Comparison of ENCODE assay signal across 12 mouse cellular contexts in the genomic region with DNA sequence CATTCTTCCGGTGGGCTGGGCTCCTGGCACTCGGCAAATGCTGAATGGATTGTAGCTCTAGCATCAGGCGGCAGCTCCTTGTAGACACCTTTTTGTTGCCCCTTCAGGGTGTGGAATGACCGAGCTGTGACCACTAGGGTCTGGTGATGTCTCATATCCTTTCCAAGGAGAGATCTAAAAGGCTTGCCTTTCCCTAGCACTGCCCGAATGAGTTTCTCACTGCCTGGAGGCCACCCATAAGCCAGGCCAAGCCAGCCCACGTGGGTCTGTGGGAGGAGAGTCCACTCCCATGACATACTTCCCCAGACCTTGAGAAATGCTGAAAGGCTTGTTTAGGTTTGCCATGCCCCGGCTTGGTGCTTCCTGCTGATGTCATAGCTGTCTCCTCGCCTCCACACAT. TPM values are rescaled to one million over a fixed set of nuclear protein-coding genes. Genes with fewer than 3 reads are reported as not detected.
DNase-seq lines count a peak whose midpoint lies in the region; ATAC-seq and TF ChIP-seq lines count a peak whose summit lies in the region.
"Had no signal": no experiment of that assay in that cellular context is flagged by ENCODE, and none has a peak within 500 bp of the region (broad histone marks: within the 10 kb centered on the region; RNA-seq: fewer than 3 reads in every experiment).

No protein-coding gene starts in this region.

- no peak overlapping the region for H3ac ChIP-seq in C2C12 (ENCODE audit: control insufficient read depth, insufficient read length, low read depth)

- H3K4me3 ChIP-seq in hindbrain, embryonic 12.5 days: no peak overlapping the region
- no peak overlapping the region for H3K4me3 ChIP-seq in hindbrain, embryonic 11.5 days (ENCODE audit: low read depth, low read length)
- no peak overlapping the region for H3K4me3 ChIP-seq in C2C12 (ENCODE audit: insufficient read depth, poor library complexity, severe bottlenecking)
- H3K4me3 ChIP-seq in midbrain, embryonic 12.5 days: no peak overlapping the region
- H3K4me3 ChIP-seq in heart, embryonic 10.5 days: no peak overlapping the region

- WGBS in hindbrain, embryonic 12.5 days: 85% methylated on average over 8 of the region's 8 CpGs
- WGBS in hindbrain, embryonic 11.5 days: 90% methylated on average over 8 of the region's 8 CpGs
- 89% methylated on average over 8 of the region's 8 CpGs for WGBS in midbrain, embryonic 12.5 days
- WGBS in heart, embryonic 10.5 days: 84% methylated on average over 8 of the region's 8 CpGs

- peaks cover 10% of the 10 kb centered on the region; the same call in 1 of the 2 replicates for H3K36me3 ChIP-seq in hindbrain, embryonic 12.5 days
- H3K36me3 ChIP-seq in hindbrain, embryonic 11.5 days (ENCODE audit: control insufficient read depth, insufficient read depth, low read length): no peaks in the 10 kb centered on the region
- peaks cover 8% of the 10 kb centered on the region for H3K36me3 ChIP-seq in C2C12 (ENCODE audit: control insufficient read depth, insufficient read depth)
- H3K36me3 ChIP-seq in midbrain, embryonic 12.5 days: peaks cover 16% of the 10 kb centered on the region
- peaks cover 19% of the 10 kb centered on the region; the same call in 1 of the 2 replicates for H3K36me3 ChIP-seq in heart, embryonic 10.5 days

- H3K27ac ChIP-seq in hindbrain, embryonic 12.5 days: no peak overlapping the region
- H3K27ac ChIP-seq in hindbrain, embryonic 11.5 days (ENCODE audit: low read depth, low read length): no peak overlapping the region
- H3K27ac ChIP-seq in midbrain, embryonic 12.5 days (replicated peaks): no peak overlapping the region
- H3K27ac ChIP-seq in heart, embryonic 10.5 days: no peak overlapping the region

- no peak for DNase-seq in hindbrain, embryonic 11.5 days (ENCODE audit: low spot score)
- DNase-seq in adrenal gland, postnatal 36 days: peak; percentile 84 to 89
- DNase-seq in gastrocnemius, adult 18-20 months (ENCODE audit: low spot score): no peak
- no peak for DNase-seq in heart, embryonic 10.5 days (ENCODE audit: low spot score)
- DNase-seq: right cerebral cortex, postnatal 4 days had no signal

- 0 out of 2 replicates have a peak overlapping the region, but pooled peaks have one; percentile 1 for H3K9ac ChIP-seq in hindbrain, embryonic 12.5 days
- H3K9ac ChIP-seq in hindbrain, embryonic 11.5 days (ENCODE audit: low read depth, low read length): no peak overlapping the region
- no peak overlapping the region for H3K9ac ChIP-seq in midbrain, embryonic 12.5 days (replicated peaks)

- ATAC-seq in hindbrain, embryonic 12.5 days (ENCODE audit: low FRiP score): no peak
- ATAC-seq in hindbrain, embryonic 11.5 days (ENCODE audit: low FRiP score): no peak
- no peak for ATAC-seq in midbrain, embryonic 12.5 days (ENCODE audit: low FRiP score, low read depth)
- no peak for ATAC-seq in CD4-positive, CD25-positive, alpha-beta regulatory T cell, adult 4 months

- peaks cover 8% of the 10 kb centered on the region for H3K79me3 ChIP-seq in C2C12 (ENCODE audit: low read depth)

- H3K4me2 ChIP-seq in hindbrain, embryonic 12.5 days (replicated peaks): peak overlapping the region; percentile 90
- H3K4me2 ChIP-seq in hindbrain, embryonic 11.5 days (replicated peaks; ENCODE audit: low read depth, low read length): no peak overlapping the region
- 0 out of 2 replicates have a peak overlapping the region, but pooled peaks have one; percentile 92 for H3K4me2 ChIP-seq in midbrain, embryonic 12.5 days (replicated peaks)

- no peaks in the 10 kb centered on the region for H3K9me3 ChIP-seq in hindbrain, embryonic 12.5 days (replicated peaks)
- no peaks in the 10 kb centered on the region for H3K9me3 ChIP-seq in hindbrain, embryonic 11.5 days (ENCODE audit: control insufficient read depth, low read length)
- H3K9me3 ChIP-seq in midbrain, embryonic 12.5 days: no peaks in the 10 kb centered on the region
- no peaks in the 10 kb centered on the region for H3K9me3 ChIP-seq in heart, embryonic 10.5 days

- peaks cover 27% of the 10 kb centered on the region for H3K79me2 ChIP-seq in C2C12 (ENCODE audit: control insufficient read depth, insufficient read depth)

- H3K4me1 ChIP-seq in hindbrain, embryonic 12.5 days: peaks cover 55% of the 10 kb centered on the region
- H3K4me1 ChIP-seq in hindbrain, embryonic 11.5 days (replicated peaks; ENCODE audit: control insufficient read depth, insufficient read depth, low read length): no peaks in the 10 kb centered on the region
- H3K4me1 ChIP-seq in midbrain, embryonic 12.5 days: peaks cover 36% of the 10 kb centered on the region
- H3K4me1 ChIP-seq in heart, embryonic 10.5 days: peaks cover 32% of the 10 kb centered on the region

- TF ChIP-seq CTCF in C2C12 (IDR thresholded peaks at IDR 0.05; ENCODE audit: control insufficient read depth, insufficient read depth, insufficient read length): no peak

- no peaks in the 10 kb centered on the region for H3K27me3 ChIP-seq in hindbrain, embryonic 12.5 days
- no peaks in the 10 kb centered on the region for H3K27me3 ChIP-seq in hindbrain, embryonic 11.5 days (ENCODE audit: control insufficient read depth, insufficient read depth, low read length)
- H3K27me3 ChIP-seq in C2C12 (ENCODE audit: control insufficient read depth, insufficient read depth, insufficient read length): no peaks in the 10 kb centered on the region
- H3K27me3 ChIP-seq in midbrain, embryonic 12.5 days: no peaks in the 10 kb centered on the region
- H3K27me3 ChIP-seq in heart, embryonic 10.5 days (ENCODE audit: insufficient read depth, poor library complexity, severe bottlenecking): no peaks in the 10 kb centered on the region

TF ChIP-seq in C2C12, 6 proteins besides CTCF, POLR2A, EP300 and RAD21:
- no peak for TF ChIP-seq MYOG (IDR thresholded peaks at IDR 0.05; ENCODE audit: control insufficient read depth, extremely low read depth, insufficient read length)
- TF ChIP-seq FOSL1 (IDR thresholded peaks at IDR 0.05; ENCODE audit: insufficient read depth, low read length, poor library complexity, severe bottlenecking): no peak
- peak; percentile 8 for TF ChIP-seq USF1 (IDR thresholded peaks at IDR 0.05; ENCODE audit: low read depth)
- no peak for TF ChIP-seq MYOD1 (IDR thresholded peaks at IDR 0.05; ENCODE audit: control insufficient read depth, insufficient read length, low read depth)
- TF ChIP-seq MAX (IDR thresholded peaks at IDR 0.05): no peak
- no peak for TF ChIP-seq CEBPB (IDR thresholded peaks at IDR 0.05; ENCODE audit: low read depth)

RNA-seq across cellular contexts. Expression of gene Dhcr7, which starts 9.3 kb away (rescaled TPM):
- polyA plus RNA-seq in hindbrain, embryonic 12.5 days (2016; fragmentation: Nextera tagmentation; extraction: Ambion mirVana): 64.3 and 64.4 TPM in 2 replicates
- 85.7 and 88.4 TPM in 2 replicates for polyA plus RNA-seq in hindbrain, embryonic 11.5 days (2014; fragmentation: Nextera tagmentation; extraction: Ambion mirVana)
- 27.8 TPM for polyA plus RNA-seq in C2C12 (2012; fragmentation: generic; extraction: Trizol)
- 1,000 to 10,000 TPM in 1 of 2 experiments, 100 to 1,000 TPM in 1; 948 to 1,085 TPM for total RNA-seq in adrenal gland, postnatal 36 days (2021)
- 61.5 and 71.2 TPM in 2 replicates for polyA plus RNA-seq in midbrain, embryonic 12.5 days (2016; fragmentation: Nextera tagmentation; extraction: Ambion mirVana)
- 10 to 100 TPM; 47.4 to 52.1 TPM for polyA plus RNA-seq in CD4-positive, CD25-positive, alpha-beta regulatory T cell, adult 4 months (2017; shearing (Covaris generic))
- 1 to 10 TPM; 3.7 to 4.0 TPM for total RNA-seq in gastrocnemius, adult 18-20 months (2021)
- 44.3 and 47.7 TPM in 2 replicates for polyA plus RNA-seq in heart, embryonic 10.5 days (2016; fragmentation: Nextera tagmentation; extraction: Ambion mirVana)

RNA-seq across cellular contexts. Expression of gene Nadsyn1, which starts 9.5 kb away (rescaled TPM):
- 9.0 and 9.1 TPM in 2 replicates for polyA plus RNA-seq in hindbrain, embryonic 12.5 days (2016; fragmentation: Nextera tagmentation; extraction: Ambion mirVana)
- polyA plus RNA-seq in hindbrain, embryonic 11.5 days (2014; fragmentation: Nextera tagmentation; extraction: Ambion mirVana): 6.0 and 8.8 TPM in 2 replicates
- polyA plus RNA-seq in C2C12 (2012; fragmentation: generic; extraction: Trizol): 5.6 TPM
- total RNA-seq in adrenal gland, postnatal 36 days (2021): 10 to 100 TPM; 11.8 to 12.6 TPM
- 8.0 and 10.2 TPM in 2 replicates for polyA plus RNA-seq in midbrain, embryonic 12.5 days (2016; fragmentation: Nextera tagmentation; extraction: Ambion mirVana)
- 10 to 100 TPM; 20.7 to 28.5 TPM for polyA plus RNA-seq in CD4-positive, CD25-positive, alpha-beta regulatory T cell, adult 4 months (2017; shearing (Covaris generic))
- 1 to 10 TPM; 3.0 to 3.8 TPM for total RNA-seq in gastrocnemius, adult 18-20 months (2021)
- 8.2 and 9.0 TPM in 2 replicates for polyA plus RNA-seq in heart, embryonic 10.5 days (2016; fragmentation: Nextera tagmentation; extraction: Ambion mirVana)

RNA-seq across cellular contexts. Expression of gene Gm498, which starts 34.4 kb away (rescaled TPM):
- polyA plus RNA-seq in hindbrain, embryonic 12.5 days (2016; fragmentation: Nextera tagmentation; extraction: Ambion mirVana): not detected in 2 replicates
- not detected in 2 replicates for polyA plus RNA-seq in hindbrain, embryonic 11.5 days (2014; fragmentation: Nextera tagmentation; extraction: Ambion mirVana)
- not detected for polyA plus RNA-seq in C2C12 (2012; fragmentation: generic; extraction: Trizol)
- total RNA-seq in adrenal gland, postnatal 36 days (2021): not detected
- polyA plus RNA-seq in midbrain, embryonic 12.5 days (2016; fragmentation: Nextera tagmentation; extraction: Ambion mirVana): not detected in 2 replicates
- not detected for polyA plus RNA-seq in CD4-positive, CD25-positive, alpha-beta regulatory T cell, adult 4 months (2017; shearing (Covaris generic))
- total RNA-seq in gastrocnemius, adult 18-20 months (2021): not detected
- not detected in 2 replicates for polyA plus RNA-seq in heart, embryonic 10.5 days (2016; fragmentation: Nextera tagmentation; extraction: Ambion mirVana)
- total RNA-seq: layer of hippocampus, postnatal 10 days had no signal
- polyA plus RNA-seq: embryonic facial prominence, embryonic 14.5 days; heart, embryonic 16.5 days had no signal

RNA-seq across cellular contexts. Expression of gene Mrgpre, which starts 47.9 kb away (rescaled TPM):
- polyA plus RNA-seq in hindbrain, embryonic 12.5 days (2016; fragmentation: Nextera tagmentation; extraction: Ambion mirVana): 3.0 and 4.2 TPM in 2 replicates
- 3.0 and 3.2 TPM in 2 replicates for polyA plus RNA-seq in hindbrain, embryonic 11.5 days (2014; fragmentation: Nextera tagmentation; extraction: Ambion mirVana)
- 2.9 TPM for polyA plus RNA-seq in C2C12 (2012; fragmentation: generic; extraction: Trizol)
- 1 to 10 TPM; 1.3 to 1.6 TPM for total RNA-seq in adrenal gland, postnatal 36 days (2021)
- polyA plus RNA-seq in midbrain, embryonic 12.5 days (2016; fragmentation: Nextera tagmentation; extraction: Ambion mirVana): 2.2 and 3.0 TPM in 2 replicates
- 10 to 100 TPM in 1 of 2 experiments, 1 to 10 TPM in 1; 5.7 to 11.7 TPM for polyA plus RNA-seq in CD4-positive, CD25-positive, alpha-beta regulatory T cell, adult 4 months (2017; shearing (Covaris generic))
- under 1 TPM; 0.68 to 0.71 TPM for total RNA-seq in gastrocnemius, adult 18-20 months (2021)
- 1.9 and 2.2 TPM in 2 replicates for polyA plus RNA-seq in heart, embryonic 10.5 days (2016; fragmentation: Nextera tagmentation; extraction: Ambion mirVana)

Comparison
In these comparisons a context has a peak if more than half of its experiments do, and no peak if none do; other contexts are left out.
1. DNase-seq: peak in adrenal gland, postnatal 36 days (2 of 2); none in hindbrain, embryonic 11.5 days (single experiment), gastrocnemius, adult 18-20 months (single experiment) and heart, embryonic 10.5 days (single experiment).